Mouse (Mus musculus) spleen, embryonic (tissue): Measurements from ENCODE around the gene Il17rd.

Source experiments
- CTCF ChIA-PET: fragments of 350-600 bp; sonication (Branson Sonifier 250); formaldehyde crosslinking; loops from one replicate; lab custom pipeline; 2022; lab: Charles Lee

Gene Il17rd

DNA sequence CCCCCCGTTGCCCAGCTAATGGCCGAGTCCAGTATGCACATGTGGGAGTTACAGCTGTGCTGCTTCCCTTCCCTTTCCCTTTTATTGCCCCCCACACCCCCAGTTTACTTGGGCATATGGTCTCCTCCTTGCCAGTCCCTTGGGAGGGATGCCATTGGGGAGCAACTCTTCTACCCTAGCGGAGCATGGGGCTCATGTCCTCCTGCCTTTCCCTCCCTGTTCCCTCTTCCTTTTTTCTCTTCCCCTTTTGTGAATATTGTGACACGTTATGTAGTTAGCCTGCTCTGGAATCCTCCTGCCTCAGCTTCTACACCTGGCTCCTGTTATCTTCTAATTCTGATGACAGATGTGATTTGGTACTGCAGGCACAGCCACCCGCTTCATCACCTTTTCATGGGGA, 103.9 kb downstream of the Il17rd start:
- CTCF ChIA-PET = no interaction called here

DNA sequence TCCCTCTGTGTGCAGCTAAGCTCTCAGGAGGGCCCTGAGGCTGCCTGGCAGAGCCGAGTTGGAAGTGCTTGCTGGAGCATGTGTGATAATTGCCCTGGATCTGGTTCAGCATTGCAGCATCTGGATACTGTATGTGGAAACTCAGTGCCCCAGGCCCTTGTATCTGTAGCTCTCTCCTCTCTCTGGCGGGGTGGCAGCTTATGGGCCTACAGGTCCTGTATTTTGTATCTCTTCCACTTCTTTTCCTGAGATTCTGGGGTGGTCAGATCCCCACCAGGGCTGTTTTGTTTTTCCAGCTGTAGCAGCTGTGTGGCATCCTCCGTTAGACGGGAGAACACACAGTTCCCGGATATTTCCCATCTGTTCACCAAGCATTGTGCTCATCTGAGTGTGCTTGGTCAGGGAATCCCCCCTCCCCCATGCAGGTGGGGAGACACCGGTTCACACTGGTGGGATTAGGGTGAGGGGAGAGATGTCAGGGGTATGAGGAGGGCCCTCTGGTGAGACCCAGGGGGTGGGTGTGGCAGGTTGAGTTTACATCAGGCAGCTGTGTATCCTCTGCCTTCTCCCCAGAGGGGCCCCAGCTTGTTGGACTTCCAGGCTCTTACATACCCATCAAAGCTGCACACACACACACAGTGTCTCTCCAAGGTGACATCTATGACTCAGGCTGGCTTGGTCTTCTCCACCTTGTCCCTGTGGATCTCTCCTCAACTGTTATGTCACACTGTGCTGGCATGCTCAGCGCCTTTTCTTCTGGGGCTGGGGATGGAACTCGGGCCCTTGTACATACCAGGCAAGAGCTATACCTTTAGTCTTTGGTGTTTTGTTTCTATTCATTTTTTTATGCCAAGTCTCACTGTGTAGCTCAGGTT, 106.7 kb downstream of the Il17rd start:
- CTCF ChIA-PET = no interaction called here

- CTCF ChIA-PET = no interaction called here
Observed at GRCm38 (mm10) chr14:27147726-27148125, 109.0 kb downstream of the Il17rd start.

- CTCF ChIA-PET = no interaction called here
Observed at GRCm38 (mm10) chr14:27149401-27149800, 110.7 kb downstream of the Il17rd start.

- CTCF ChIA-PET = no interaction called here
Observed at GRCm38 (mm10) chr14:27150011-27150640, 111.4 kb downstream of the Il17rd start.

DNA sequence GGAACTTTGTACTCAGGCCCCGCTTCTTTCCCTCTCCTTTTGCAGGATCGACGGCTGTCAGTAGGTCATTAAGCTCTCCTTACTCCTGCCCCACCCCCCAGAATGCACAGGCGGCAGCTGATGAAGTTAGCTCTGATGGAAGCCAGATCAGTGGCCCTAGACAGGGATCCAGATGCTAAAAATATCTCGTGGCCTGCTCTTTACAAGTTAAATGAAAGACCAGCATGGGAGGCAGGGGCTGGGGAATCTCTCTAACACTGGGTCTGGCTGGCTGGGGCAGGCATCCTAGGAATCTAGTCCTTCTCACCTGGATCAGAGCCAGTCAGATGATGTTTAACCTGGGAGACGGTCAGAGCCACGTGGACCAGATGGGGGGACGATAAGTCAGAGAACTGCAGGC, 112.7 kb downstream of the Il17rd start:
- CTCF ChIA-PET = no interaction called here

GRCm38 (mm10) chr14:27155088-27155487, 116.3 kb downstream of the Il17rd start:
- CTCF ChIA-PET = no interaction called here

DNA sequence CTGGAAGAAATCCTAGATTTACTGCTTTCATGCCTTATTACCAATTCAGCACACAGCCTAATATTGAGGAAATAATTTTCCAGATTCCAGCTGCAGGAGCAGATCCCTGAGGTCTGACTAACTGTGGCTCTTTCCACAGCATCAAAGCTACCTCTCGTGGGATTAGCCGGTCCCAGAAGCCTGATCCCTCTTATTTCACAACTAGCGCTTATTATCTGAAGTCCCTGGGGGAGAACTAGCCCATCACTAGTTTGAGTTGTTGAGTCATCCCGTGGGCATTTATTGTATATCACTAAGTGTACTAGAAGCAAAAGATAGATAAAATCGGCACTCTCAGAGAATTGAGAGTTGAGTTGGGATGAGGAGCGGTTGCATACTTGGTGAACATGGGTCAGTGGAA, 117.3 kb downstream of the Il17rd start:
- CTCF ChIA-PET = no interaction called here
